Mouse (Mus musculus) E14TG2a.4 (cell line): Measurements from ENCODE around the gene Bcar1.

Experiments
- CTCF ChIP-seq: conservative IDR thresholded peaks from 2 replicates; pipeline ENCODE4 v1.5.1; 2014; ENCODE audit warnings: low read length
- NANOG ChIP-seq: IDR thresholded peaks from 2 replicates; pipeline ENCODE4 v1.6.1; 2014; ENCODE audit warnings: borderline replicate concordance, low read length, mixed read lengths

- TF ChIP-seq CTCF (no peak), NANOG (no peak)
Measured at GRCm38 (mm10) chr8:111775766-111776165, 32.2 kb upstream of the Bcar1 start.
